ENCODE assay signal across 24 mouse cellular contexts in the genomic region with DNA sequence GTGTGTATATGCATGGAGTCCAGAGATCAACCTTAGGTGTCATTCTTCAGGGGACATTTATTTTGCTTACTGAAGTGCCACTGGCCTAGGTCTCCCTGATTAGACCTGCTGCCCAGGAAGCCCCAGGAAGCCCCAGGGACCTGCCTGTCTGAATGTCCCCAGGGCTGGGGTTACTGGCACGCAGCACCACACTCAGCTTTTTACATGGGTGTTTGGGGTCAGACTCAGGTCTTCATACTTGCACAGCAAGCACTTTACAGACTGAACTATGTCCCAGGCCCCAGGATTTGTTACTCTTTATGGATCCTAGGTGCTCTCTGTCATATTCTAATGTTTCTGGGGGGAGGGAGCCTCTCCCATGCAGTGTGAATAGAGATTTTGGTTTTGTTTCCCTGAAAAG.
DNase-seq lines count a peak whose midpoint lies in the region; ATAC-seq and TF ChIP-seq lines count a peak whose summit lies in the region.
"Had no signal": no experiment of that assay in that cellular context is flagged by ENCODE, and none has a peak within 500 bp of the region (broad histone marks: within the 10 kb centered on the region; RNA-seq: fewer than 3 reads in every experiment).

No protein-coding gene starts in this region.

- H3K36me3 ChIP-seq in forebrain, embryonic 12.5 days (replicated peaks) = no peaks in the 10 kb centered on the region
- no peaks in the 10 kb centered on the region for H3K36me3 ChIP-seq in forebrain, postnatal 0 days (ENCODE audit: insufficient read depth)
- H3K36me3 ChIP-seq in kidney, embryonic 16.5 days (ENCODE audit: insufficient read depth, low read length) = no peaks in the 10 kb centered on the region
- H3K36me3 ChIP-seq: G1E; heart, embryonic 12.5 days; heart, embryonic 15.5 days; hindbrain, embryonic 10.5 days; hindbrain, embryonic 13.5 days had no signal

- H3K9ac ChIP-seq in forebrain, embryonic 12.5 days = no peak overlapping the region
- no peak overlapping the region for H3K9ac ChIP-seq in forebrain, postnatal 0 days
- no peak overlapping the region for H3K9ac ChIP-seq in kidney, embryonic 16.5 days (replicated peaks; ENCODE audit: low read length)
- H3K9ac ChIP-seq: heart, embryonic 12.5 days; heart, embryonic 15.5 days; hindbrain, embryonic 13.5 days had no signal

- no peak for DNase-seq in forebrain, postnatal 0 days
- peak; percentile 52 for DNase-seq in kidney, adult 11 months
- DNase-seq in kidney, postnatal 10 days = no peak
- peak; percentile 45 to 58 for DNase-seq in kidney, postnatal 36 days
- DNase-seq: adrenal gland, postnatal 10 days; adrenal gland, postnatal 36 days; B cell, adult 2 months; cerebellum, adult 18-20 months; cerebellum, adult 9-10 months; cerebellum, postnatal 14 days; gastrocnemius, postnatal 25 days; heart, adult 18-20 months; heart, postnatal 10 days; heart, postnatal 36 days had no signal

- ATAC-seq in forebrain, embryonic 12.5 days (ENCODE audit: low FRiP score) = no peak
- no peak for ATAC-seq in forebrain, postnatal 0 days
- no peak for ATAC-seq in kidney, embryonic 16.5 days (ENCODE audit: low FRiP score, low TSS enrichment)
- ATAC-seq: hindbrain, embryonic 16.5 days; Patski had no signal

- no peaks in the 10 kb centered on the region for H3K9me3 ChIP-seq in forebrain, embryonic 12.5 days
- no peaks in the 10 kb centered on the region for H3K9me3 ChIP-seq in forebrain, postnatal 0 days (ENCODE audit: low read length)
- no peaks in the 10 kb centered on the region for H3K9me3 ChIP-seq in kidney, embryonic 16.5 days (ENCODE audit: low read length)
- H3K9me3 ChIP-seq: heart, embryonic 12.5 days; heart, embryonic 15.5 days; hindbrain, embryonic 10.5 days; hindbrain, embryonic 13.5 days had no signal

- no peak overlapping the region for H3K4me2 ChIP-seq in forebrain, embryonic 12.5 days
- no peak overlapping the region for H3K4me2 ChIP-seq in forebrain, postnatal 0 days (ENCODE audit: low read depth)
- no peak overlapping the region for H3K4me2 ChIP-seq in kidney, embryonic 16.5 days (replicated peaks; ENCODE audit: low read depth, low read length)
- H3K4me2 ChIP-seq: heart, embryonic 12.5 days; heart, embryonic 15.5 days; hindbrain, embryonic 13.5 days had no signal

- TF ChIP-seq CTCF in forebrain, postnatal 0 days (IDR thresholded peaks at IDR 0.05; ENCODE audit: low read depth) = no peak

- no peaks in the 10 kb centered on the region for H3K27me3 ChIP-seq in forebrain, embryonic 12.5 days
- H3K27me3 ChIP-seq in forebrain, postnatal 0 days (ENCODE audit: insufficient read depth, low read length) = no peaks in the 10 kb centered on the region
- H3K27me3 ChIP-seq in kidney, embryonic 16.5 days (ENCODE audit: insufficient read depth, low read length) = no peaks in the 10 kb centered on the region
- H3K27me3 ChIP-seq: CH12.LX; heart, embryonic 12.5 days; heart, embryonic 15.5 days; hindbrain, embryonic 13.5 days; Patski had no signal

- H3K4me3 ChIP-seq in forebrain, embryonic 12.5 days (replicated peaks) = no peak overlapping the region
- no peak overlapping the region for H3K4me3 ChIP-seq in forebrain, postnatal 0 days (ENCODE audit: low read depth, low read length)
- no peak overlapping the region for H3K4me3 ChIP-seq in kidney, embryonic 16.5 days (ENCODE audit: low read length)
- H3K4me3 ChIP-seq: heart, embryonic 12.5 days; heart, embryonic 15.5 days; hindbrain, embryonic 10.5 days; hindbrain, embryonic 13.5 days had no signal

- peak overlapping the region; percentile 98; the same call in 1 of the 2 replicates for H3K27ac ChIP-seq in forebrain, embryonic 12.5 days
- no peak overlapping the region for H3K27ac ChIP-seq in forebrain, postnatal 0 days (ENCODE audit: low read depth, low read length)
- H3K27ac ChIP-seq in kidney, embryonic 16.5 days (ENCODE audit: low read length) = no peak overlapping the region
- H3K27ac ChIP-seq: heart, embryonic 15.5 days had no signal

- H3K4me1 ChIP-seq in forebrain, embryonic 12.5 days = peaks cover 52% of the 10 kb centered on the region
- H3K4me1 ChIP-seq in forebrain, postnatal 0 days (ENCODE audit: insufficient read depth) = peaks cover 22% of the 10 kb centered on the region
- peaks cover 27% of the 10 kb centered on the region for H3K4me1 ChIP-seq in kidney, embryonic 16.5 days (ENCODE audit: insufficient read depth, low read length)

- 85% methylated on average over 1 of the region's 1 CpGs for WGBS in forebrain, embryonic 12.5 days
- WGBS in forebrain, postnatal 0 days = 88% methylated on average over 1 of the region's 1 CpGs
- 73% methylated on average over 1 of the region's 1 CpGs for WGBS in kidney, embryonic 16.5 days

Comparison
In these comparisons a context has a peak if more than half of its experiments do, and no peak if none do; other contexts are left out.
1. DNase-seq: peak in kidney, adult 11 months (single experiment) and kidney, postnatal 36 days (2 of 2); none in forebrain, postnatal 0 days (single experiment) and kidney, postnatal 10 days (single experiment).